Mouse (Mus musculus): ENCODE results near the gene Vmn2r74. TPM values are rescaled to one million over a fixed set of nuclear protein-coding genes. Genes with fewer than 3 reads are reported as not detected.

Gene Vmn2r74
- not detected in 2 replicates for polyA plus RNA-seq (2016; fragmentation: Nextera tagmentation; extraction: Ambion mirVana)

GRCm38 (mm10) chr7:85961529-85961928 is at the start of gene Vmn2r74:
Vmn2r74 (minus strand) TSS chr7:85961629.
- no peak for DNase-seq (ENCODE audit: low spot score)
- H3K4me1 ChIP-seq, result no peaks in the 10 kb centered on the region
- H3K4me3 ChIP-seq, result no peak within 1 kb of the TSS
- H3K9me3 ChIP-seq (replicated peaks), result no peaks in the 10 kb centered on the region
- H3K36me3 ChIP-seq, result no peaks in the 10 kb centered on the region
- no peak within 1 kb of the TSS for H3K27ac ChIP-seq
- H3K27me3 ChIP-seq (ENCODE audit: low read depth, poor library complexity, severe bottlenecking), result no peaks in the 10 kb centered on the region

GRCm38 (mm10) chr7:86007533-86007932 is 46.1 kb upstream of the Vmn2r74 start:
- Histone ChIP-seq H3K4me1 (no peaks in the 10 kb centered on the region), H3K4me3 (no peak overlapping the region), H3K36me3 (no peaks in the 10 kb centered on the region), H3K27ac (no peak overlapping the region), H3K9me3 (replicated peaks) (peaks cover 7% of the 10 kb centered on the region; the same call in 1 of the 2 replicates), H3K27me3 (ENCODE audit: low read depth, poor library complexity, severe bottlenecking) (no peaks in the 10 kb centered on the region)
- 94% methylated on average over 2 of the region's 2 CpGs for WGBS
- no peak for DNase-seq (ENCODE audit: low spot score)

Other genes with a start within 250 kb of the Vmn2r74 start
- not detected in 2 replicates for gene Vmn2r72, start 206.5 kb downstream of the Vmn2r74 start, polyA plus RNA-seq (2016; fragmentation: Nextera tagmentation; extraction: Ambion mirVana)
- gene Vmn2r73, start 85.4 kb downstream of the Vmn2r74 start, polyA plus RNA-seq (2016; fragmentation: Nextera tagmentation; extraction: Ambion mirVana), result not detected in 2 replicates
- not detected in 2 replicates for gene Vmn2r75, start 210.1 kb upstream of the Vmn2r74 start, polyA plus RNA-seq (2016; fragmentation: Nextera tagmentation; extraction: Ambion mirVana)